Mouse (Mus musculus) layer of hippocampus, postnatal 10 days (tissue): Measurements from ENCODE around the gene Lmf1. TPM values are rescaled to one million over a fixed set of nuclear protein-coding genes. Genes with fewer than 3 reads are reported as not detected.

Experiments
- DNase-seq, 2 experiments: peaks; one replicate each; pipeline ENCODE4 v3.0.0; 2021; ENCODE audit warnings: low spot score in 2 of 2
- total RNA-seq, 2 experiments: library from RNA; stranded (reverse); gene quantifications; 2 replicates each; pipeline ENCODE4 v1.2.3; 2021

Gene Lmf1
- total RNA-seq, 2 experiments from 2014 or later = 23.1 to 26.4 TPM

- DNase-seq = peak; percentile 86 to 88
Measured at GRCm38 (mm10) chr17:25567745-25568144, 11.1 kb upstream of the Lmf1 start.

DNA sequence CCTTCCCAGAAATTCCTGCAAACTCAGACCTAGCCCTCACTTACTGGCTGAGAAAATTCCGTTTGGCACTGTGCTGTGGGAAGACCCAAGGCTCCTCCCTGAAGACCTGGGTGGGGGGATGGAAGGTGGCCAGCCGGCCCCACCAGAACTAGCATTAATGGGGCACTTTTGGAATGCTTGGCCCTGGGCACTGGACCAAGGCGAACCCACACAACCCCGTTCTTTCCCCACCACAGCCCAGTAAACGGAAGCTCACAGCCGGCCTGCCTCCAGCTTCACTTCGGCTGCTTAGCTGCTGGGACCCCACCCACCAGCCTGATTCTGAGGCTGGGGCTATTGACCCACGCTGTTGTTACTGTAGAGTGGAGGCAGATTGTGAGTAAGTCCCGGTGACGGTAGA lies 10.7 kb upstream of the Lmf1 start:
- peak; percentile 64 to 75 for DNase-seq

DNA sequence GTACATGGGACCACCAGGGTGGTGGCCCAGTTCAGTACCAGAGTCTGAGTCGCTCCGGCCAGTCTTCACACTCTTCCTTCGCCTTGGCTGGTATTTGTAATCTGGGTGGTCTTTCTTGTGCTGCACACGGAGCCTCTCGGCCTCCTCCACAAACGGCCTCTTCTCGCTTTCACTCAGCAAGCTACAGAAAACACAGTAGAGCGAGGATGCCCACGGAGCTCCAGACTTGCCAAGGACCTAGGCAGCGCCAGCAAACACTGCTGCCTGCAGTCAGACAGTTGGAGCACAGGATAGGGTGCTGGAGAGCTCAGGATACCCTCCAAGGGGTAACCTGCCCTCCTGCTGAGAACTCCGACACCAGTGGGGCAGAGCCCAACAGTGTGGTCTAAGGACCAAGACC lies 10.0 kb upstream of the Lmf1 start:
- DNase-seq = no peak

DNA sequence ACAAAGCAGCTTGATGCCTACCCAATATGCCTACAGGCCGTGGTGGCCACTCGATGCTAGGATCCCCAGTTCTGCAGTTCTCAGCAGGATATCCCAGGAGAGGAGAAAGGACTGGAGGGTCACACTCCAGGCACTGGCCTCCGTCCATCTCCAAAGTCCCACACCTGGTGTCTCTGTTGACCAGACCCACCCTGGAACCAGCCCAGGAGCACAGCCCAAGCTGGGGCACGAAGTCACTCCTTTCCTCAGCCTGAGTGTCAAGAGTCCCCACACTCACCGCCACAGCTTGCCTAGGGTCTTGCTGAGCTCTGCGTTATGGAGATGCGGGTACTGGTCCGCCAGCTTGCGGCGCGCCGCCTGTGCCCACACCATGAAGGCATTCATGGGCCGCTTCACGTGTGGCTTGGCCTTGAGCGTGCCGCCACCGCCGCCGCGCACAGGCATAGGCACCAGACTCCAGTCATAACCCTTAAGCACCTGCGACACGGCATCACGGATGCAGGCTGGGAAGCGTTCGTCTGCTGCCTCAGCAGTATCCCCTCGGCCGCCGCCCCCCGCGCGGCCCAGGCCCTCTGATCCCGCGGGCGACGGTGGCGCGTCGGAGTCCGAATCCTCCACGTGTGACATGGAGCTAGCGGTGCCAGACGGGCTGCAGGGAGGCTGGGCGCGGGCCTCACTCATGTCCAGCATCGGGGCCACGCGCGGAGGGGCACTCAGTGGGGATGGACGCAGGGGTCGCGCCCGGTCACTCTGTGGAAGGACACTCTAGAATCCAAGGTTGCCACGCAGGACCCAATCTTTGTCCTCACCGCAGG lies 8.8 kb upstream of the Lmf1 start:
- DNase-seq = peak; percentile 42 to 49

DNA sequence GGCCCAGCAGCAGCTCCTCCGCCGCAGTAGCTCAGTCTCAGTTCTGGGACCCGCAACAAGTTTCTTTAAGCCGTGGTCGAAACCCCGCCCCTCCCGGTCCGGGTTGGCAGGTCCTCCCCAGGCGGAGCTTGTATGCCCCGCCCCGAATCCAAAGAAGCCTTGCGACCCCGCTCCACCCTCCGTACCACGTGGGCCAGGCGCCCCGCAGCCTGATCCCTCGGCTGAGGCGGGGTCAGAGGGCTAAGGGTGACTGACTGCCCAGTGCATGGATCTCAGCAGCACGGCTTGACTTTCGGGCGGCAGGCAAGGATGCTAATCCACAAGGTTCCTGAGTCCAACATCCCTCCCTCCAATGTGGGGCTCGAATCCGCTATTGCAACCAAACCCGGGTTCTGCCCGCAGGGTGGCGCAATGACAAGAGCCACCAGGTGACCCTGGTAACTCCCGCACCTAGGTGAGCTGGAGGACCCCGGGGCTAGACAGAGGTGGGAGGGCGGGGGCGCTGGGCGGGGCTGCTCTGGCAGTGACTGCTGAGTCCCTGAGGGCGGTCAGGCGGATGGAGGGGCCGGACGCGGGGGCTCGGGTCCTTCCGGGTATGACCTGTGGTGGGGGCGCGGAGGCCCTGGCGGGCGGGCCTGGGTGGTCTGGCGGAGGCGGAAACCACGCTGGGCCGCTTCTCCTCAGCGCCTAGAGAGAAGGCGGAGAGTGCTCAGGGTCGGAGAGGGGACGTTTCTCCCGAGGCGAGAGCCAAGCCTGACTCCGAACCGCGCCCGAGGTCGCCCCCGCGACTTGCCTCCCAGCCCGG lies 8.0 kb upstream of the Lmf1 start, which contains the start of gene Sox8:
Gene Sox8 (minus strand): TSS at position 39 of the 805 bp plus-strand sequence.
- DNase-seq = peak; percentile 88 to 93

- DNase-seq = no peak
Measured at GRCm38 (mm10) chr17:25571453-25571820, 7.4 kb upstream of the Lmf1 start.

GRCm38 (mm10) chr17:25575208-25575971 lies 3.5 kb upstream of the Lmf1 start:
- peak; percentile 61 to 71 for DNase-seq

DNA sequence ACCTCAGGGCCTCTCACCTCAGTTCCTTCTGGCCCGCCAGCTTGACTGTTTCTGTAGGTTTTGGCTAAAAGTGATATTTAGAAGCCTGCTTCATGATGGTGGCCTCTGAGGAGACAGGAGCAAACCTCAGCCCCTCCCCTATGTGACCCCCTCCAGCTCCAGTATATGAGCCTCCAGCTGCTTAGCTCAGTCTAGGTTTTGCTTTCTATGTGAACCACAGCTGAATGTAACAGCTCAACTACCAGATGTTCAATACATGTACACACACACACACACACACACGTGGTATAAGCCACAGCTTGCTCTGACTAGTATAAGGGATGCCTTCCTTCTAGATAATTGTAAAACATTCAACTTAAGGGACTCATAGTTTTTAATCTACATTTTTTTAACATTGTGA lies 2.9 kb upstream of the Lmf1 start:
- DNase-seq = no peak

- DNase-seq = no peak
Measured at GRCm38 (mm10) chr17:25577263-25577662, 1.6 kb upstream of the Lmf1 start.

GRCm38 (mm10) chr17:25577702-25578101 lies 1.2 kb upstream of the Lmf1 start:
- no peak for DNase-seq

DNA sequence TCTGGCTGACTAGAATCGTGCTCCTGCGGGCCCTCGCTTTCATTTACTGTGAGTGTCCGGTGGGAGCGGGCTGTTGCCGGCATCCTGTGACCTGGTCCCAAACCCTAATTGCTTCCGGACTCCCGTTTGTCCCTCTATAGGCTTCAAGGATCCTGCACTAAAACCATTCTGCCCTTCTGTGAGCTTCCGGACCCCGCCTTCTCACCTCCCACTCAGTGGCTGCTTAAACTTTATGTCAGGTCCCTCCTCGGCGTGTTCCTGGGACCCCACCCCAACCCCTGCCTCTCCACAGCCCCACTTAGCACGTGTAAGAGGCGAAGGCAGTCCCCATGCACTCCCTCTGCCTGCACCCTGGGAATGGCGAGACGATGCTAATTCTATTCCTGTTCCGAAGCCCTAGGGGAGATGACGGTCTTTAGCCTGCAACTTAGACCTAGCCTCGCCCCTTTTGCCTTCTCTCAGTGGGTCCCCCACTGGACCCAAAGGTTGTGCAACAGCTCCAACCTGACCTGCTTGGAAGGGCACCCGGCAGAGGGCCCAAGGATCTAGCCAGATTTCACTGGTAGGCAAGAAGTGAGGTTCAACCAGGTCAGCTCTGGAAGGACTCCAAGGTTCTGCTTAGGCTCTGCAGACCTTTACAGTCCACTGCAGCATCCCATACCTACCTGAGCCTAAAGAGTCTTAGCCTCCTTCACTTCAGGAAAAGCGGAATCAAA lies 605 bp downstream of the Lmf1 start:
- DNase-seq = no peak

- DNase-seq = no peak
Measured at GRCm38 (mm10) chr17:25582076-25582475, 3.2 kb downstream of the Lmf1 start.

- DNase-seq = no peak
Measured at GRCm38 (mm10) chr17:25583099-25583498, 4.2 kb downstream of the Lmf1 start.

DNA sequence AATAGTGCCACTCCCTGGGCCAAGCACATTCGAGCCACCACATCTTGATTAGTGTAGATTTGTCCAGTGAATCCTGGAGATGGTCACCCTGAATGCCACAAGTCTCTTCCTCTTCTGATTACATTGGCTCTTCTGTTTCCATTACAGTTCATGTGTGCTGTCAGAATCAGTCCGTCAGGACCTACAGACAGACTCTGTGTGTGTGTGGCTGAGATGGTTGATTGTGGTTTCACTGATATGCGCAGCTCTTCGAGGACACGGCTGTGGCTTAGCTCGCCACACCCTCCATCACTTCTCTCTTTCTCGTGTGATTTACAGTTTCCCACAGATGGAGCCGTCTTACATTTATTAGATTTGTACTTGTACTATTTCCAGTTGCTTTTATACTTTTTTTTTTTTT lies 5.0 kb downstream of the Lmf1 start:
- DNase-seq = no peak

- no peak for DNase-seq
Measured at GRCm38 (mm10) chr17:25584646-25585045, 5.8 kb downstream of the Lmf1 start.

GRCm38 (mm10) chr17:25590068-25590467 lies 11.2 kb downstream of the Lmf1 start:
- no peak for DNase-seq

DNA sequence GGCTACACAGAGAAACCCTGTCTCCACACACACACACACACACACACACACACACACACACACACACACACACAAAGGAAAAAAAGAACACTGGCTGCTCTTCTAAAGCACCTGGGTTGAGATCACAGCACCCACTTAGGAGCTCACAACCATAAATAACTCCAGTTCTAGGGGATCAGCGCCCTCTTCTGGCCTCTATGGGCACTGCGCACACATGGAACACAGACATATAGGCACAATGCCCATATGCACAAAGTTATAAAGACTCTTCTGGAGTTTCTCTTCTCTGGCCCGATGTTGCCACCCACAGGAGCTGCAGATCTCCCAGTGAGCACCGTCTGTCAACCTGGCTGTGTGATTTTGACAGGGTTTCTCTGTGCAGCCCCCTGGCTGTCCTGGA lies 12.1 kb downstream of the Lmf1 start:
- no peak for DNase-seq

DNA sequence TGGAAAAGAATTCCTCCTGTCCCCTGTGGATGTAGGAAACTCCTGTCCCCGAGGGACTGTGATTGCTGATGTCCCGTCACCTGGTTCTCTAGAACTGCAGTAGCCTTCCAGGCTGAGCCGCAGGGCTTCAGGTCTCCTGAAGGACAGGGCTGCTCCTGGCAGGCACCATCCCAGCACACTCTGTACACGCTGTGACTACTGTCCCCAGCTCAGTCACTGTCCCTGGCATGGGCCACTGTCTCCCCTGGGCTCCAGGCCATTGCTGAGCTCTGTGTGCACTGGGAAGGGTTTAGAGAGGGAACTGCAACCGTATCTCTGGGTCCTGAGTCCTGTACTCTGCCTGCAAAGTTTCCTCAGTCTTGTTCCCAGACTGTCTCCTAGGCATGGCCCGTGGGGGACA lies 13.5 kb downstream of the Lmf1 start:
- DNase-seq = no peak

DNA sequence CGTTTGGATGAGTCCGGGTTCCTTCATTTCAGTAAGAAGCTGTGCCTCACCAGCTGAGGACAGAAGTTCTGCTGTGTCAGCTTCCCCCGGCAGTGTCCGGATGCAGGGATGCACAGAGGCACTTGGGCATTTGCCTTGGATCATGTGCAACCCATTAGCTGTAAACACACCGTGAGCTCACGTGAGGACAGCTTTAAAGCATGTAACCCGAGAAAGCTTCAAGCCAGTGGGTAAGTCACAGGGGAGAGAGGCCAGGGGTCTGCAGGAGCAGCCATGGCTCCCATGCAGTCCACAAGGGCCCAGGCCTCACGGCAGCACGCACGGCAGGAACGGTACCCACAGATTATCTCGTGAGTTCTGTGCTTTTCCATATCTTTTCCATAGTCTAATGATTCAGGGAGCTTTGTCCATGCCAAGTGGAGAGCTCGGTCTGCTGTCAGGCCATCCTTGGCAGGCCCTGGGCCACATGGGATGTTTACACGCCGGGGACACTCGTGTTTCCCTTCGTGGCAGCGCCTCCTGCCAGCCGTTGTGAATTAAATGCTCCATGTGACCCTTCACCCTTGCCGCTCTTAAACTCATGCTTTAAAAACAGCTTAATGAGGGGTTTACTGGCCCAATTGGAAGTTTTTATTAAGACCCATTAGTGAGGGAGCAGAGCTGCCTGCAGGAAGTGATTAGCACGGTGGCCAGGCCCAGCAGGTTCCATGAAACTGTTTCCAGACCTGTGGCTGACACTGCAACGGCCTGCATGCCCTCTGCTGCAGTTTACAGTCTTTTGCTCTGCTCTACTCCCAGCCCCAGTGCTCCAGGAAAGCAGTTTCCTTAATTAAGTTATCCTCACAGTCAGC lies 14.8 kb downstream of the Lmf1 start:
- DNase-seq = no peak

GRCm38 (mm10) chr17:25595495-25595894 lies 16.6 kb downstream of the Lmf1 start:
- no peak for DNase-seq
